ENCODE assay signal across 39 mouse cellular contexts in genomic region chrX:103633895-103634294, GRCm38 (mm10). TPM values are rescaled to one million over a fixed set of nuclear protein-coding genes. Genes with fewer than 3 reads are reported as not detected.
"Had no signal": no experiment of that assay in that cellular context is flagged by ENCODE, and none has a peak within 500 bp of the region (broad histone marks: within the 10 kb centered on the region; RNA-seq: fewer than 3 reads in every experiment).

No protein-coding gene starts in this region.

- H3K4me2 ChIP-seq: heart, embryonic 12.5 days; hindbrain, embryonic 12.5 days; hindbrain, embryonic 14.5 days; intestine, embryonic 15.5 days; kidney, embryonic 15.5 days; limb, embryonic 12.5 days; liver, embryonic 11.5 days; liver, embryonic 13.5 days had no signal

- H3K9me3 ChIP-seq: heart, embryonic 10.5 days; heart, embryonic 12.5 days; hindbrain, embryonic 10.5 days; hindbrain, embryonic 12.5 days; intestine, embryonic 15.5 days; kidney, embryonic 15.5 days; limb, embryonic 10.5 days; limb, embryonic 12.5 days; liver, embryonic 13.5 days had no signal

- ATAC-seq: hindbrain, embryonic 16.5 days; inflammation-experienced regulatory T-cells, adult 6 months; intestine, embryonic 15.5 days; intestine, postnatal 0 days had no signal

- H3K27me3 ChIP-seq: intestine, embryonic 15.5 days; liver, embryonic 13.5 days had no signal

- H3K27ac ChIP-seq: heart, embryonic 10.5 days; hindbrain, embryonic 10.5 days; hindbrain, embryonic 12.5 days; hindbrain, embryonic 14.5 days; intestine, embryonic 15.5 days; kidney, embryonic 15.5 days; kidney, postnatal 0 days; left cerebral cortex, adult 2 months; limb, embryonic 10.5 days; limb, embryonic 12.5 days; liver, embryonic 13.5 days had no signal

- H3K9ac ChIP-seq: heart, embryonic 12.5 days; hindbrain, embryonic 12.5 days; hindbrain, embryonic 14.5 days; intestine, embryonic 15.5 days; kidney, embryonic 15.5 days; limb, embryonic 12.5 days; liver, embryonic 13.5 days had no signal

- DNase-seq: gastrocnemius, postnatal 14 days; gastrocnemius, postnatal 36 days; heart, postnatal 10 days; heart, postnatal 4 days; kidney, adult 2 months; kidney, adult 9 months; kidney, postnatal 14 days; kidney, postnatal 36 days; layer of hippocampus, adult 9-11 months; liver; liver, embryonic 13.5 days had no signal

- H3K36me3 ChIP-seq: heart, embryonic 10.5 days; heart, embryonic 12.5 days; hindbrain, embryonic 10.5 days; hindbrain, embryonic 12.5 days; intestine, embryonic 15.5 days; kidney, embryonic 15.5 days; limb, embryonic 10.5 days; limb, embryonic 12.5 days; liver, embryonic 13.5 days had no signal

- H3K4me3 ChIP-seq: heart, embryonic 10.5 days; heart, embryonic 12.5 days; hindbrain, embryonic 10.5 days; hindbrain, embryonic 12.5 days; intestine, embryonic 15.5 days; kidney, embryonic 15.5 days; left cerebral cortex, adult 2 months; limb, embryonic 10.5 days; limb, embryonic 12.5 days; liver, embryonic 13.5 days had no signal

- H3K4me1 ChIP-seq: heart, embryonic 10.5 days; heart, embryonic 12.5 days; hindbrain, embryonic 10.5 days; hindbrain, embryonic 12.5 days; intestine, embryonic 15.5 days; kidney, embryonic 15.5 days; limb, embryonic 10.5 days; limb, embryonic 12.5 days; liver, embryonic 13.5 days had no signal

RNA-seq across cellular contexts. Expression of gene Zcchc13, which starts 3.5 kb away (rescaled TPM):
- total RNA-seq: gastrocnemius, adult 18-20 months; gastrocnemius, adult 8-10 months; gastrocnemius, postnatal 14 days; gastrocnemius, postnatal 36 days; heart, adult 8-10 months; heart, postnatal 10 days; heart, postnatal 25 days; heart, postnatal 4 days; layer of hippocampus, adult 18-20 months; layer of hippocampus, adult 8-10 months; layer of hippocampus, postnatal 14 days; left cerebral cortex, adult 2 months; left cerebral cortex, postnatal 14 days; left cerebral cortex, postnatal 36 days had no signal
- polyA plus RNA-seq: heart, embryonic 10.5 days; heart, embryonic 12.5 days; heart, embryonic 14.5 days; heart, embryonic 16.5 days; hindbrain, embryonic 10.5 days; hindbrain, embryonic 12.5 days; hindbrain, embryonic 14.5 days; hindbrain, embryonic 16.5 days; inflammation-experienced regulatory T-cells, adult 6 months; intestine, embryonic 15.5 days; intestine, postnatal 0 days; kidney, embryonic 15.5 days; kidney, postnatal 0 days; large intestine, adult 2 months; limb, embryonic 10.5 days; limb, embryonic 12.5 days; limb, embryonic 14.5 days; liver, embryonic 11.5 days; liver, embryonic 13.5 days had no signal
